Mouse (Mus musculus): ENCODE data around the gene Cdk18. TPM values are rescaled to one million over a fixed set of nuclear protein-coding genes. Genes with fewer than 3 reads are reported as not detected.

Gene Cdk18
- polyA plus RNA-seq, 1 experiment from 2014 or later = 3.9 TPM

- Histone ChIP-seq H3K9ac (replicated peaks; ENCODE audit: low read depth, low read length) (no peak overlapping the region), H3K27me3 (ENCODE audit: control insufficient read depth, insufficient read depth, low read length) (no peaks in the 10 kb centered on the region), H3K4me3 (ENCODE audit: low read depth, low read length) (no peak overlapping the region), H3K9me3 (ENCODE audit: control insufficient read depth, low read depth, low read length) (peaks cover 3% of the 10 kb centered on the region; the same call in 1 of the 2 replicates), H3K4me1 (ENCODE audit: control insufficient read depth, insufficient read depth, low read length) (no peaks in the 10 kb centered on the region), H3K27ac (ENCODE audit: low read length) (no peak overlapping the region), H3K4me2 (replicated peaks; ENCODE audit: low read depth, low read length) (no peak overlapping the region), H3K36me3 (ENCODE audit: control insufficient read depth, insufficient read depth, low read length) (no peaks in the 10 kb centered on the region)
- no peak for ATAC-seq (ENCODE audit: insufficient number of reproducible peaks, insufficient read depth, low FRiP score, low read depth)
- 76% methylated on average over 2 of the region's 2 CpGs for WGBS
These were observed 61.1 kb downstream of the Cdk18 start for GRCm38 (mm10) chr1:132078413-132078812.

GRCm38 (mm10) chr1:132075576-132075975 is 63.9 kb downstream of the Cdk18 start:
- no peaks in the 10 kb centered on the region for H3K27me3 ChIP-seq (ENCODE audit: control insufficient read depth, insufficient read depth, low read length)
- no peaks in the 10 kb centered on the region for H3K36me3 ChIP-seq (ENCODE audit: control insufficient read depth, insufficient read depth, low read length)
- 88% methylated on average over 10 of the region's 10 CpGs for WGBS
- no peaks in the 10 kb centered on the region for H3K9me3 ChIP-seq (ENCODE audit: control insufficient read depth, low read depth, low read length)
- no peak overlapping the region for H3K9ac ChIP-seq (replicated peaks; ENCODE audit: low read depth, low read length)
- no peak overlapping the region for H3K4me2 ChIP-seq (replicated peaks; ENCODE audit: low read depth, low read length)
- no peak overlapping the region for H3K27ac ChIP-seq (ENCODE audit: low read length)
- no peak overlapping the region for H3K4me3 ChIP-seq (ENCODE audit: low read depth, low read length)
- H3K4me1 ChIP-seq (ENCODE audit: control insufficient read depth, insufficient read depth, low read length) = no peaks in the 10 kb centered on the region
- no peak for ATAC-seq (ENCODE audit: insufficient number of reproducible peaks, insufficient read depth, low FRiP score, low read depth)

- peaks cover 6% of the 10 kb centered on the region; the same call in 1 of the 2 replicates for H3K4me1 ChIP-seq (ENCODE audit: control insufficient read depth, insufficient read depth, low read length)
- 61% methylated on average over 3 of the region's 3 CpGs for WGBS
- H3K4me3 ChIP-seq (ENCODE audit: low read depth, low read length) = no peak overlapping the region
- no peaks in the 10 kb centered on the region for H3K9me3 ChIP-seq (ENCODE audit: control insufficient read depth, low read depth, low read length)
- H3K27ac ChIP-seq (ENCODE audit: low read length) = no peak overlapping the region
- peaks cover 22% of the 10 kb centered on the region for H3K27me3 ChIP-seq (ENCODE audit: control insufficient read depth, insufficient read depth, low read length)
- no peaks in the 10 kb centered on the region for H3K36me3 ChIP-seq (ENCODE audit: control insufficient read depth, insufficient read depth, low read length)
- no peak overlapping the region for H3K9ac ChIP-seq (replicated peaks; ENCODE audit: low read depth, low read length)
- no peak for ATAC-seq (ENCODE audit: insufficient number of reproducible peaks, insufficient read depth, low FRiP score, low read depth)
- H3K4me2 ChIP-seq (replicated peaks; ENCODE audit: low read depth, low read length) = no peak overlapping the region
These were observed 68.8 kb downstream of the Cdk18 start for GRCm38 (mm10) chr1:132070659-132071058.

GRCm38 (mm10) chr1:132069436-132069835 is 70.0 kb downstream of the Cdk18 start:
- peaks cover 22% of the 10 kb centered on the region for H3K27me3 ChIP-seq (ENCODE audit: control insufficient read depth, insufficient read depth, low read length)
- H3K9me3 ChIP-seq (ENCODE audit: control insufficient read depth, low read depth, low read length) = no peaks in the 10 kb centered on the region
- no peak overlapping the region for H3K4me3 ChIP-seq (ENCODE audit: low read depth, low read length)
- H3K36me3 ChIP-seq (ENCODE audit: control insufficient read depth, insufficient read depth, low read length) = no peaks in the 10 kb centered on the region
- H3K4me2 ChIP-seq (replicated peaks; ENCODE audit: low read depth, low read length) = no peak overlapping the region
- WGBS = 86% methylated on average over 8 of the region's 8 CpGs
- peaks cover 6% of the 10 kb centered on the region; the same call in 1 of the 2 replicates for H3K4me1 ChIP-seq (ENCODE audit: control insufficient read depth, insufficient read depth, low read length)
- ATAC-seq (ENCODE audit: insufficient number of reproducible peaks, insufficient read depth, low FRiP score, low read depth) = no peak
- H3K9ac ChIP-seq (replicated peaks; ENCODE audit: low read depth, low read length) = no peak overlapping the region
- H3K27ac ChIP-seq (ENCODE audit: low read length) = no peak overlapping the region

- H3K4me2 ChIP-seq (replicated peaks; ENCODE audit: low read depth, low read length) = peak within 1 kb of the TSS; percentile 69
- peaks cover 6% of the 10 kb centered on the region; the same call in 1 of the 2 replicates for H3K4me1 ChIP-seq (ENCODE audit: control insufficient read depth, insufficient read depth, low read length)
- WGBS = 2% methylated on average over 68 of the region's 80 CpGs
- H3K27me3 ChIP-seq (ENCODE audit: control insufficient read depth, insufficient read depth, low read length) = peaks cover 22% of the 10 kb centered on the region
- peak; percentile 82 for ATAC-seq (ENCODE audit: insufficient number of reproducible peaks, insufficient read depth, low FRiP score, low read depth)
- no peak within 1 kb of the TSS for H3K27ac ChIP-seq (ENCODE audit: low read length)
- no peak within 1 kb of the TSS; the same call in 1 of the 2 replicates for H3K9ac ChIP-seq (replicated peaks; ENCODE audit: low read depth, low read length)
- no peaks in the 10 kb centered on the region for H3K9me3 ChIP-seq (ENCODE audit: control insufficient read depth, low read depth, low read length)
- H3K36me3 ChIP-seq (ENCODE audit: control insufficient read depth, insufficient read depth, low read length) = no peaks in the 10 kb centered on the region
- peak within 1 kb of the TSS; percentile 28 for H3K4me3 ChIP-seq (ENCODE audit: low read depth, low read length)
These were observed 71.9 kb downstream of the Cdk18 start, which contains the start of gene Mfsd4a for GRCm38 (mm10) chr1:132067261-132068255. TSS of gene Mfsd4a (minus strand) at chr1:132068062.

- H3K4me3 ChIP-seq (ENCODE audit: low read depth, low read length) = no peak overlapping the region
- peaks cover 6% of the 10 kb centered on the region; the same call in 1 of the 2 replicates for H3K4me1 ChIP-seq (ENCODE audit: control insufficient read depth, insufficient read depth, low read length)
- no peak for ATAC-seq (ENCODE audit: insufficient number of reproducible peaks, insufficient read depth, low FRiP score, low read depth)
- no peaks in the 10 kb centered on the region for H3K36me3 ChIP-seq (ENCODE audit: control insufficient read depth, insufficient read depth, low read length)
- no peaks in the 10 kb centered on the region for H3K9me3 ChIP-seq (ENCODE audit: control insufficient read depth, low read depth, low read length)
- peaks cover 22% of the 10 kb centered on the region for H3K27me3 ChIP-seq (ENCODE audit: control insufficient read depth, insufficient read depth, low read length)
- no peak overlapping the region for H3K27ac ChIP-seq (ENCODE audit: low read length)
- H3K9ac ChIP-seq (replicated peaks; ENCODE audit: low read depth, low read length) = no peak overlapping the region
- 72% methylated on average over 8 of the region's 8 CpGs for WGBS
- no peak overlapping the region for H3K4me2 ChIP-seq (replicated peaks; ENCODE audit: low read depth, low read length)
These were observed 73.9 kb downstream of the Cdk18 start for GRCm38 (mm10) chr1:132065475-132066172.

- 55% methylated on average over 1 of the region's 1 CpGs for WGBS
- Histone ChIP-seq H3K9me3 (ENCODE audit: control insufficient read depth, low read depth, low read length) (no peaks in the 10 kb centered on the region), H3K9ac (replicated peaks; ENCODE audit: low read depth, low read length) (no peak overlapping the region), H3K36me3 (ENCODE audit: control insufficient read depth, insufficient read depth, low read length) (no peaks in the 10 kb centered on the region), H3K27ac (ENCODE audit: low read length) (no peak overlapping the region), H3K4me3 (ENCODE audit: low read depth, low read length) (no peak overlapping the region), H3K4me1 (ENCODE audit: control insufficient read depth, insufficient read depth, low read length) (peaks cover 6% of the 10 kb centered on the region; the same call in 1 of the 2 replicates), H3K27me3 (ENCODE audit: control insufficient read depth, insufficient read depth, low read length) (peaks cover 22% of the 10 kb centered on the region), H3K4me2 (replicated peaks; ENCODE audit: low read depth, low read length) (no peak overlapping the region)
- no peak for ATAC-seq (ENCODE audit: insufficient number of reproducible peaks, insufficient read depth, low FRiP score, low read depth)
These were observed 74.5 kb downstream of the Cdk18 start for GRCm38 (mm10) chr1:132065001-132065400.

GRCm38 (mm10) chr1:132063096-132063495 is 76.4 kb downstream of the Cdk18 start:
- 77% methylated on average over 4 of the region's 4 CpGs for WGBS
- ATAC-seq (ENCODE audit: insufficient number of reproducible peaks, insufficient read depth, low FRiP score, low read depth) = no peak

More at GRCm38 (mm10) chr1:132063096-132063495, 76.4 kb downstream of the Cdk18 start:
- H3K9ac ChIP-seq (replicated peaks; ENCODE audit: low read depth, low read length) = no peak overlapping the region
- H3K4me1 ChIP-seq (ENCODE audit: control insufficient read depth, insufficient read depth, low read length) = peaks cover 6% of the 10 kb centered on the region; the same call in 1 of the 2 replicates
- H3K27ac ChIP-seq (ENCODE audit: low read length) = no peak overlapping the region
- no peak overlapping the region for H3K4me3 ChIP-seq (ENCODE audit: low read depth, low read length)
- peaks cover 8% of the 10 kb centered on the region; the same call in 1 of the 2 replicates for H3K27me3 ChIP-seq (ENCODE audit: control insufficient read depth, insufficient read depth, low read length)
- no peak overlapping the region for H3K4me2 ChIP-seq (replicated peaks; ENCODE audit: low read depth, low read length)
- H3K36me3 ChIP-seq (ENCODE audit: control insufficient read depth, insufficient read depth, low read length) = no peaks in the 10 kb centered on the region
- no peaks in the 10 kb centered on the region for H3K9me3 ChIP-seq (ENCODE audit: control insufficient read depth, low read depth, low read length)
